Mouse (Mus musculus) megakaryocyte-erythroid progenitor cell, adult 5-6 weeks (primary cell): ENCODE measurements around the gene Gm11037. TPM values are rescaled to one million over a fixed set of nuclear protein-coding genes. Genes with fewer than 3 reads are reported as not detected.

ENCODE experiments used
- ATAC-seq: replicated peaks from 2 replicates; pipeline ENCODE4 v1.8.0; 2016; ENCODE audit warnings: mild to moderate bottlenecking, inconsistent platforms; ENCODE audit not compliant: severe bottlenecking, poor library complexity, low FRiP score, low TSS enrichment
- total RNA-seq, 2 experiments: library from RNA; stranded (forward) in 1 of 2; stranded (reverse) in 1 of 2; fragments of 200-1000, 215-1000 nt in 1 of 2; fragments of >200 nt in 1 of 2; fragmentation: Nextera tagmentation in 1 of 2; gene quantifications; 2 replicates each; pipeline ENCODE4 v1.2.3; 2014 to 2017

The Gm11037 gene
- total RNA-seq, 2 experiments from 2014 or later: not detected

DNA sequence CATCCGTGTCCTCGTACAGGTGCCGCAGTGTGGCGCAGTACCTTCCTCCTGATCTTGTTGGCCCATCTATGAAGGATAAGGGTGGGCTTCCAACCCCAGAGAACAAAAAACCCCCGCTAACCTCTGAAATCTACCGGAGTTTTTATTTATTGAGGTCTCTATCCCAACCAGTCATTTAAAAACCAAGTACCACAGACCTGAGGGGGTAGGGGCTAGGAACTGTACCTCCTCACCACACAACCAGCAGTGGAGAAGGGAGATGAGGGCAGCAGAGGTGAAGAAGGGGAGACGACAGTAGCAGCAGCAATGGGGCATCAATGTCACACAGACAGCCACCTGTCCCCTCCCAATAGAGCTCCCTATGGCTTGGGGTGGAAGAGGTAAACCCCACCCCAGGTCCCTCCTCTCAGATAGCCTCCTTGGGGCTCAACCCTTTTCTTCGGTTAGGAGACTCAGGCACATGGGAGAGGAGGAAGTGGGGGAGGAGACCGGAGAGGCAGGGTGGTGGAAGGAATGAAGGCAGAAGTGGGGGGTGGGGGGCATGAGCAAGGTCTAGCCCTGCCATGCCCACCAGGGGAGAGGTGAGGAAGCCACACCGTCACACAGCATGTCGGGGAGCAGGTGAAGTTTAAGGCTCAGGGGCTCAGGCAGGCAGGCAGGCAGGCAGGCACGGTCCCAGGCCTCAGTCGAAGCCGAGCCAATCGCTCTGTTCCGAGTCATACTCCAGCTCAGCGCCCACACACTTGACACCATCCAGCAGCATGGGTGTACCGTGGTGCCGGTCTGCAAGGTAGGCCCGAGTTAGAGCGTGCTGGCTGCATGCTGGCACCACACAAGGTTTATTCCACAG lies 13.1 kb downstream of the Gm11037 start:
- ATAC-seq: no peak

DNA sequence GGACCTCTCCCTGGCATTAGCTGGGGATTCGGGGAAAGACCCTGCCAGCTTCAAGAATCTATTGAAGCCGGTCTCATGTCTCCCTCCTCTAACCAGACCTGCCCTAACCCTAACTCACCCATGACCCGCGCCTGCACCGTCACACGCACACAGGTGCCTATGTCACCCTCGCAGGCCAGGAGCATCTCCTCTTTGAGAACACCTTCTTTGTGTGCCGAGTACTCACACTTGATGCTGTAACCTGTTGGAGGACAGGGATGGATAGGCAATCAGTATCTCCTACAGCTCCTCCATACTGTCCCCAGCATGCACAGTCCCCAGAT lies 13.7 kb downstream of the Gm11037 start:
- no peak for ATAC-seq

DNA sequence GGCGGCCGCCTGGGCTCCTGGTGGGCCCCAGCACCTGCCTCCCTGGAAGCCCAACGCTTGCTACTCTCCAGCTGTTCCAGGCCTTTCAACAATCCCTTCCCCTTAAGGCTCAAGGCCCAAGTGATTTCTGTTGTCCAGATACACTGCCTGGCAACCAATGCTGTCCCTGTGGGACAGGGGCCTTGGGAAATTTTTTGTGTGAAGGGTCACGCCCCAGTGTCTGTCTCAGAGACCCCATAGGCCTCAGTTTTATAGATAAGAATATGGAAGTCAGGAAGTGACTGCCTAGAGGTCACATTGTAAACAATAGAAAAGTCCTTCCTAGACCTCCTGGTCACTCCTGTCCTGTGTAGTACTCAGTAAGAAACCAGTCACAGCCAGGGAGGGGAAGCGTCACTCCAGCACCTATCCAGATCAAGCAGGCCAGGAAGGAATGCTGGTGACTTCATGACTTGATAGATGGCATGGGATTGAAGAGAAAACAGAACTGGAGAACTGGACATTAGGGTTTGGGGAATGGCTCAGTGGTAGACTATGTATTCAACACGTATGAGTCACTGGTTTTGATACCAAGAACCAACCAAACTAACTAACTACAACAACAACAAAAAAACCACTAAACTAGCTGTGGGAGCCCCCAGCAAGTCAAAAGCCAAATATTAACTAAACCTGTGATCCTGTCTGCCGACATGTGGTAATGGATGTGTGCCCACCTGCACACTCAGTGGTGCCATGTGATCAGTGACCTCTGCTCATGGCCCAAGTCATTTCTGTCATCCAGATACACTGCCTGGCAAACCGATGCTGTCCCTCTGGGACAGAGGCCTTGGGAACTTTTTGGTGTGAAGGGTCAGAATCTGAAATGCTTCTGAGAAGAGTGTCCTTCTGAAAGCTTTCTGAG lies 15.3 kb downstream of the Gm11037 start:
- ATAC-seq: no peak

DNA sequence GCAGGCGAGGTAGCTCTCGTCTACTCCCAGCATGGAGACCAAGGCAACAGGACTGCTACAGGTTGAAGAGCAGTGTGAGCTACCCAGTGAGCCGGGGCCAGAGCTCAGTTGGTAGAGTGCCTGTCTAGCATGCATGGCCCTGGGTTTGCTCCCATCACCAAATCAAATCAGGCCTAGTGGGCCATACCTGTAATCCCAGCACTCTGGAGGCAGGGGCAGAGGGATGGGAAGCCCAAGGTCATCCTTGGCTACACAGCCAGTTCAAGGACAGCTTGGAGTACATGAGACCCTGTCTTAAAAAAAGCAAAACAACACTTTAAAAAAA lies 15.9 kb downstream of the Gm11037 start:
- ATAC-seq: no peak

DNA sequence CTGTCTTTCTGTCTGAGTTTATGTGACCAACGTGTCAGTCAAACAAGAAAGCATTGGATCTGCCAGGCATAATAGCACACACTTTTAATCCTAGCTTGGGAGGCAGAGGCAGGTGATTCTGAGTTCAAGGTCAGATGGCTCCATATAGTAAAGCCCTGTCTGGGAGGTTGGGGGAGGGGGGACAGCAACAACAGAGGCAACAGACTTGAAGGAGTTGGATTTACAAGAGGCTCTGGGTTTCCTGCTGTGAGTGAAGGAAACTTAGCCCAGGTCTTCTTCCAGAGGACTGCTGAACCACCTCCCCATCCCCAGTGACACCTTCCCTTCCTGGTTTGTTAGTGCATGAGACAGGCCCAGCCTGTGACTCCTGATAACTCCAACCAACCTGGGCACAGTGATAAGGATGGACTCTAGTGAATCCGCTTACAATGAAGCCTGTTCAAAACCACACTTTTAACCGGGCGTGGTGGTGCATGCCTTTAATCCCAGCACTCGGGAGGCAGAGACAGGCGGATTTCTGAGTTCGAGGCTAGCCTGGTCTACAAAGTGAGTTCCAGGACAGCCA lies 19.0 kb downstream of the Gm11037 start:
- ATAC-seq: peak; percentile 93

DNA sequence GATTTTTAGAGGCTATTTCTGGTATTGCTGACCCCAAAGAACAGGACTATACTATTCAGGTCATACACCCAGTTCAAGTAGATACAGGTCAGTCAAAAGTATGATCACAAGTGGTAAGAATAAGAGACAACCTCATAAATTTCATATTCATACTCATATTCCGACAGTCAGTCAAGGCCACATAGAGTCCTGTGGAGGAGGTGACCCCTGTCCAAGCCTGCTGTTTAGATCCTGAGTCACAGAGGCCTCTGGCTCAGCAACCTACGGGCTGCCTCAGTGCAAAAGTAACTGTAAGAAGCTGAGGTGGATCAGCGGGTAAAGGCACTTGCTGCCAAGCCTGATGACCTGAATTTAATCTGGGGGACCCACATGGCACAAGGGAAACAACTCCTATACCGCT lies 20.7 kb downstream of the Gm11037 start:
- ATAC-seq: no peak

DNA sequence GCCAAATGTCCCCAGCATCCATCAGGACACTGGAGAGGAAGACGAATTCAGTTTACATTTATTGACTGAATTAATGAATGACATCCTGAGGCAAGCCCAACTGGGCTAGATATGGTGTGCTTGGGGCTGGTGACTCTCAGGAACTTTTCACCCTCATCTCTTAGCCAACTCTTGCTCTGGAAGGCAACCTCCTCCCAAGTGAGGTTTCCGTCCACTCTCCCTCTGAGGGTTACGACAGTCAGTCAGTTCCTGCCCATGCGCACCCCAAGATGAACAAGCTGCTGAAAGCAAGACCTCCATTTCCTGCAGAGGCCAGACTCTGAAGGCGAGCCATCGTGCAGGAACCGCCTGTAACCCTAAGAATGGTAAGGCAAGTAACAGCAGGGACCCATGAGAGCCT lies 23.7 kb downstream of the Gm11037 start:
- ATAC-seq: no peak

DNA sequence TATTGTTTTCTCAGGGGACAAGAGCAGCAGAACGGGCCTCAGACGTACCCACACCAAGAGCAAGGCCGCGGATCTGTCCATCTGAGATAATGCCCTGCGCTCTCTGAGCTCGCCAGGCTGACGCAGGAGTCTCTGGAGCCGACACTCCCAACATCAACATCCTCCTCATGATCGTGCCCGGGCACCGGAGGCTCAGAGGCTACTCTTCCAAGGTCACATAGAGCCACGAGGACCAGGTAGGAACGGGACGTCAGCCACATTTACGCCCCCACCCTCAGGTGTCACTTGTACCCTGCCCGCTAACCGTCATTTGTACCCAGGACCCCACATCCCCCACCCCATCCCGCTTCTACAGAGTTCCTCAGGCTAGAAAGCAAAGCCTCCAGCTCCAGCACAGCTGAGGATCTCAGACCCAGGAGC lies 26.2 kb downstream of the Gm11037 start:
- peak; percentile 80 for ATAC-seq

DNA sequence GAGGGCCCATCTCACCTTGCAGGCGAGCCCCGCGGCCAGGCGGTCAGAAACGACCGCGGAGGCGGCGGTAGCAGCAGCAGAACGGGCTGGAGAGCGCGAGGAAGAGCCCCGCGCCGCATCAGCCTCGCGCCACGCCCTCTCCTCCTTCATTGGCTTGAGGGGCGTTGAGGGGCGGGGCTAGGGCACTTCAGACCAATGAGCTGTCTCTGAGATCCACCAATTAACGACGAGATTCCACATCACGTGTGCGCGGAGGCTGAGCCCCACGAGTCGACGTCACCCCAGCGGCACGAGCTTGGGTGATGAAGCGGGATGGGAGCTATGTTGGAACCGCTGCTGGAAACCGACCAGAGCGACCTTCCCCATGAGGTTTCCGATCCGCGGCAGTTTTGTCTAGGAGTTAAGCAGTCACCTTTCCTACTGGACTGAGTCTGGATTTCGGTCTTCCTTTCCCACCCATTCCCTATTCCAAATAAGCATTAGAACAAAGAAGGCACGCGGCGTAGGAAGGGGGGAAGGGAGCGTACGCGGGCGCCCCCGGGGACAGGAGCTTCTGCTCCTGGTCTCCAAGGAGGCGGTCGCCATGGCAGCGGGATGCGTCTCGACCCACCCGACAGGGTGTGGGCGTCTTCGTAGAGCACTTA lies 26.8 kb downstream of the Gm11037 start, which contains the start of gene 1700037H04Rik:
1700037H04Rik (minus strand) TSS at position 144 of the 644 bp plus-strand sequence.
- ATAC-seq: peak; percentile 96

DNA sequence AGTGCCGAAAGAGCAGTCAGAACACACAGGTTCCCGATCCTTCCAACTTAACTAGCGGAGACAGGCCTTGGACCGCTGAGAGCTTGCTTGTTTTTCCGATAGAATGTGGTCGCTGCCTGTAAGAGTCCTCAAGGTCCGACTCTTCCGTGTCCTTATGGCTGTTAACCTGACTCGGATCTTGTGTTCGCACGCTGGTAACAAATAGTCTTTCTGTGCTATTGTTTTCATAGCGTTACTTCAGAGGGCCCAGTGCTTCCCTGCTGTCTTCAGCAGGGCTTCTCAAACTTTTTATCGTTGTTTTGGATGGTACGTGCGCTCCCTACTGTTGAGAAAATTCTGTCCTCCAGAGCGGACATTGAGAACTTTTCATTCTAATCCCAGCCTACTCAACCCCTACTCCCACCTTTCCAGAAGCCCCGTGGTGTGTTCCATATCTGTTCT lies 27.4 kb downstream of the Gm11037 start:
- peak; percentile 16; the same call in 1 of the 2 replicates for ATAC-seq

DNA sequence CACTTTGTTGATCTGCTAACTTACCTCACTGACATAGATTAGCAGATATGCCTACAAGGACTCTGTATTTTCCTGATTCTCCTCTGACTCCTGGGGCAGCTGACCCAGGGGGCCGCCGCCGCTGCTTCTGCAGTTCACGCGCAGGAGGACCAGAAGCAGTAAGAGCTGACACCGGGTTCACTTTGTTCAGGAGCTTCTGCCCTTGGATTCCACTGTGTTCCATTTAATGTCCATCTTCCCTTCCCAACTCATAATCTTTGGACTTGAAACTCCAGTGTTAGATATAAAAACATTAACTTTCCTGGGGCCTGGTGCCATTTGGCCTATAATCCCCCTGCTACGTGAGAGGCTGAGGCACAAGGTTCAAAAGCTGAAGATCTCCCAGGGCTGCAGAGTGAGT lies 30.6 kb downstream of the Gm11037 start:
- no peak for ATAC-seq

DNA sequence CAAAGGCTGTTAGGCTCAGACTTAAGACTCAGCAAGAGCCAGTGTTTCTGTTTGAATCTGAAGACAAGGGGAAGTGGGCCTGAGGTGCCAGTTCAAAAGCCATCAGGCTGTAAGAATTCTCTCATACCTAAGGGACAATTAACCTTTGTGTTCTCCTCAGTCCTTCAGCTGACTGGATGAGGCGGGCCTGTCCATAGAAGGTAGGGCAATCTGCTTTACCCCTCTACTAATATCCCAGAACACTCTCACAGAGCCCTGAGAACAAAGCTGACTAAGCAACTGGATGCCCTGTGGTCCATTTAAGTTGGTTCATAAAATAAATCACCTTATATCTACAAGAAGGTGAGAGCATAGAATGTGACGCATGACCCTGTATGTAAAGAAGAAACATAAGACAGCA lies 32.9 kb downstream of the Gm11037 start:
- no peak for ATAC-seq

DNA sequence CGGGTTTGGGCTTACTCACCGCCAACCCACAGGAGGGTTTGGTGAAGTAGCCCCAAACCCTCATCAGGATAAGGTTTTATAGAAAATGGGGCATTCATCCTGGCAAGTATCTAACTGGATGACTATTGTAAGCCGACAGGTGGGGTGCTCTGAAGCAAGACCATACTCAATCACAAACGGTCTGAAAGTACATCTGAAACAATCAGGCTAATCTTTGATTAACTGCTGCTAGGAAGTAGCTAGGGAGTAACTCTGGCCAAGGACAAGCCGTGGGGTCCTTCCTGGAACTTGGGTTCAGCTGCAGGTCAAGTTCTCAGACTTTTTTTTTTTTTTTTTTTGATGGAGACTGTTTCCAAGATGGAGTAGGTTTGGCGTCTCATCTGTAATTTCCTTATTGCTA lies 34.7 kb downstream of the Gm11037 start:
- ATAC-seq: no peak

DNA sequence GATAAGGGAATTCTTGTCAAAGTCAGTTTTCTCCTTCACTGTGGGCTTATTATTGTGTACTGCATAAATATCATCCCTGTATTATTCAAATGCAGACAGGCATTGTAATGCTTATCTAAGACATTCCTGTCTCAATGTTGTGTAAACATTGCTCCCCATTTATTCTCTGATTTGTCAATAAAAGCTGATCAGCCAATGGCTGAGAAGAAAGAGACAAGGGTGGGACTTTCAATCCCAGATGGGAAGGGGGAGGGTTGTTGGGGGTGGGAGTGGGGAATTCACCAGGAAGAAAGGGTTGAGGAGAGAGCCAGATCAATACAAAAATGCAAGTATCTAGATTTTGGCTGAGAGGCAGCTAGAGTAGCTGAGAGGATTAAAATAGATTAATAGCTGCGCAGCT lies 35.6 kb downstream of the Gm11037 start:
- ATAC-seq: no peak

DNA sequence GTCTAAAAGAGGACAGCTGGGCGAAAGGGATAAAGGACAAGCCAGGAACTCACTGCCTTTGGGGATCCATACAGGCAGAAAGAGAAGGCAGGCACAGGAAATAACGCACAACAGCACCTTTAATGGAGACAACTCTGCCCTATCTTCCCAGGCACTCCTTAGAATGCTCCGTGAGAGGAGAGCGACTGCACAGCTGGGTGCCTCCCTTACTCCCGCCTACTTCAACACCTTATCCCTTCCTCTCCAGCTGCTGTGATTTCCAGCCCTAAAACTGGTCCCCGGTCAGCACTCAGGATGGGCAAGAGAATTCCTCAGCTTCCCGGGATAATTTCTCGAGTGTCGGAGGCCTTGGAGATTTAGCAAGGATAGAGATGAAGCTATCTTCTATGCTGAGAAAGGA lies 37.6 kb downstream of the Gm11037 start:
- ATAC-seq: 0 out of 2 replicates have a peak, but pooled peaks have one; percentile 6

DNA sequence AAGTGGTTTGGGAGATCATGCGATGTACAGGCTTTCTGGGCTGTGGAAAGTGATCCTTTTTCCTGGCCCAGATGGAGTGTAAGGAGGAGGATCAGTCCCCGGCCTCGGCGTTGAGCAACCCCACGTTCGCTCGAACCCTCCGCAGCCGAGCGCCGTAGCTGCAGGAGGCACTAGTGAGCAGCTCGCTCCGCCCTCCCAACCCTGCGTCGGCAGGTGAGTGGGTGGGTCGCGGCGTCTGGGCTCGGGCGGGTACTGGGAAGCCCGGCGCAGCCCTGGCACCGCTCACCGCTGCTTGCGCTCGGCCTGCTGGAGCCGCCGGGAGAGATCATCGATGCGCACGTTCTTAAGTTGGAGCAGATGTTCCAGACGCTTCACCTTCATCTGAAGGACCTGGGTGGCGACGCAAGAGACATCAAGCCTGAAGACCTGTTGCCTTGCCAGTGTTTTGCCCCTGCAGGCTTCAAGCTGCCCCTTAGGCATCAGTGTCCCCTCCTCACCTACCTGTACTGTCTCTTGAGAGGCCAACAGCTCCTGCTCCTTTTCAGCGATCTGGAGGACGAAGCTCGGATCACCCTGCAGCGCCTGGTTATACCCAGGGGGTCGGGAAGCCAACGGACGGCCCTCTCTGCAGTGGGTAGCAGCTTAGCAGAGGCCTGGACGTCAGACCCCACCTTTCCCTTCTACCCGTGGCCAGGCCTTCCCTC lies 38.3 kb downstream of the Gm11037 start:
- ATAC-seq: no peak

DNA sequence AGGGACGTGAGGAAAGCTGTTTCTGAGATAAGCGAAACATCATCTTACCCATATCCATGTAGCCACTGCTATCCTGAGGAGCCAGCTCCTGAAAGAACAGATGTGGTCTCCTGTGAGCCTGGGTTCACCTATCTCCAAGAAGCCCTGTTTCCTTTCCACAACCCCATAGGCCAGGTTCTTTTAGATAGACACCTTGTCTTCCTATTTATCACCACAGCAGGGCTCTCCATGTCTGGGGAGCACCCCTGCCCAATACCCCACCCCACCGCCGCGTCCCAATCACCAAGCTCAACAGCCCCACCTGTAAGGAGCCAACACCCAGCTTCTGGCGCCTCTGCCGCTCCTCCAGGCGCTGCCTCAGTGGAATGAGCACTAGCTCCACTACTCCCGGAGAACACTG lies 39.0 kb downstream of the Gm11037 start:
- 0 out of 2 replicates have a peak, but pooled peaks have one; percentile 16 for ATAC-seq

DNA sequence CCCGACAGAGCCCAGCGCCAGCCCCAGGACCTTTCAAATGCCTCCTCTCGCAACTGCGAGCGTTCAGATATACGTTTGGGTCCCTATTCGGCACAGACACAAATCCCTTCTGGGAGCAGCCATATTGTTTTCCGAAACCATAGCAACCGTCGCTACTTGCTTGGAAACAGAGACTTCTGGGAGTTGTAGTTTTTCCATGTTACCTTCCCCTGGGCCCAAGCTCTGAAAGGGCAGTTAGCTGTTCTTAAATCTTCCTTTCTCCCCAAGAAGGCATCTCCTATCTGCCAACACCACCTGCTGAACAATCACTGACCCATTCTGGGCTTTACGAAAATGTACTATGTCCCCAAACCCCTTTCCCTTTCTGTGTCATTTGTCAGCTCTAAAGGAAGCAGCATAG lies 41.4 kb downstream of the Gm11037 start:
- ATAC-seq: peak; percentile 64

DNA sequence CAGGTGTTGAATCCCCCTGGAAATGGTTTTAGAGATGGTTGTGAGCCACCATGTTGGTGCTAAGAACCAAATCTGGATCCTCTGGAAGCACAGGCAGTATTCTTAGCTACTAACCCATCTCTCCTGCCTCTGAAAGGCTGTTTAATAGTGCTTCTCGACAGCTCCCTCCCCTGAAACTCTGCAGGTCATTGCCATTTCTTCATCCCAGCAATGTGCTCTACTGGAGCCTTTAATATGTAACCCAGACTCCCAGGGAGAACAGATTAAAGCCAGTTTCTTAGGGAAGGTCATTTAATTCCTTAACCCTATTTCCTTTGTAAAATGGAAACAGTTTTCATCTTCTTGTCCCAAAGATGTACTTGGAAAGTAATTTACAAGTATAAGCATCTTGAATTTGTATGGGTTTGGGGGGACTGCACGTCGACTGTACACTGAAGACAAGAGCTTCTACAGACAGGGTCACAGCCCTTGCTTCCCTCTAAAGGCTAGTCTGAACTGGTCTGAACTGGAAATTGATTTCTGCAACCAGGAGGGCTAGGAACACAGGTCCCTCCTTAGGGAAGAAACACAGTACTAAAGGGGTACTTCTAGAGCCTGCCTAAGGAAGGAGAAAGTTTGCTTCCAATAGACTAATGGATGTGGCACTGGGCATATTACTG lies 42.1 kb downstream of the Gm11037 start:
- no peak for ATAC-seq
